Mouse (Mus musculus) adrenal gland, postnatal 36 days (tissue): ENCODE data around the gene Tesmin. TPM values are rescaled to one million over a fixed set of nuclear protein-coding genes. Genes with fewer than 3 reads are reported as not detected.

Source experiments
- DNase-seq, 2 experiments: peaks; one replicate each; pipeline ENCODE4 v3.0.0; 2021; ENCODE audit warnings: mixed read lengths in 1 of 2
- long read RNA-seq, 2 experiments: library from polyadenylated mRNA; stranded (forward); transcript quantifications; one replicate each; pipeline ENCODE4 v2.0.0; 2021; ENCODE audit warnings: borderline sequencing depth in 2 of 2
- total RNA-seq, 2 experiments: library from RNA; stranded (reverse); gene quantifications; 2 replicates each; pipeline ENCODE4 v1.2.3; 2021

Gene Tesmin
- under 1 TPM; 0.73 to 0.92 TPM for total RNA-seq
- long read RNA-seq, experiment 1: 0 reads
- long read RNA-seq, experiment 2: 0 reads

DNA sequence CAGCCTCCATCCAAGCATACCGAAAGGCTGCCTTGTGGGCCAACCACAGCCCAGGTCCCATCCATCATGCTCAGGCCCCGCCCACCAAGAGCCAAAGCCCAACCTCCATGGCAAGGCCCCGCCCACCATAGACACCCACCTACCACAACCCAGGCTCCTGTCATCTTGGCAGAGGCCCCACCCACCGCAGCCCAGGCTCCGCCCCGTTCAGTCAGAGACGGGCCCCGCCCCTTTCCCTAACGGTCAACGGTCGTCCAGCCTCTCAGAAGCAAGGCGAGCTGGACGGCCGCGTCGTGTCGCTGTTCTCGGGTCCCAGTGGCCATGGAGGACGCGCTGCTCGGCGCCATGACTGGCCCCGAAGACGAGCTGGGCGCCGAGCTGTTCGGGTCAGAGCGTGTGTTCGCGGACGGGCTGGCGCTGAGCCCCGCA, at the start of gene Tesmin:
TSS of gene Tesmin (plus strand) at position 229 of the 429 bp plus-strand sequence.
- peak; percentile 91 to 93 for DNase-seq

DNA sequence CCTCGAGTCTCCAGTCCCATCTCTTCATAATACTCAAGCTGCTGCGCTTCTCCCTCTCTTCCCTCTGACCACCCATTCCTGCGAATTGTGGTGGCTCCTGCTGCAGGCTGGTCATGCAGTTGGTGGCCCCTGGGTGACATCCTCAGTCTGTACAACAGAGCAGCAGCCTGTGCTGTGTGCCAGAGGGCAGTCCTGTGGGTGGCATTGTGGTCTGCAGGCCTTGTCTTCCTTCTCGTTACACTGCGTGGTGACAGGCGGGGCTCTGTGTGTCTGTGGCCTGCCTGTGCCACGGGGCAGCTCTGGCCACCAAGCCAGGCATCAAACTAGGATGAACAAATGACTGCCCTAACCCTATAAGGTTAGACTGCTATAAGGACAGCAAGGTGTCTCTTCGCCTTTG, 49.5 kb upstream of the Tesmin start:
- DNase-seq: no peak

DNA sequence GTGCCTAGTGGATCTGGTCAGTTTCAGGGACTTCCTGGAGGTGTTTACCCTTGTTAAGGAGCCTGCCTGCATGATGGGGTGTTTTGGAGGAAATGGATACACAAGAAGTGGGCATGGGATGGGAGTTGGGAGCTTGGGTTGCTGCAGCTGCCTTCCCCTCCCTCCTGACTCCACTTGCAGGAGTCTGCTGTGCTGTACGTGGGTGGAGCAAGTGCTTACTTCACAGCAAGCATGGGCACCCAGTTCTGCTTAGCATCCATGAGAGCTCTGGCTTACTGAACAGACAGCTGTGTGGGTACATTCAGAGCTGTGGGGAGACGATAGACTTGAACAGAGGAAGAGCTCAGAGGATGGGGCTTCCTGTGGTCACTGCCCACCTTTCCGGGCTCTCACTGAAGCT, 47.6 kb upstream of the Tesmin start:
- no peak for DNase-seq

DNA sequence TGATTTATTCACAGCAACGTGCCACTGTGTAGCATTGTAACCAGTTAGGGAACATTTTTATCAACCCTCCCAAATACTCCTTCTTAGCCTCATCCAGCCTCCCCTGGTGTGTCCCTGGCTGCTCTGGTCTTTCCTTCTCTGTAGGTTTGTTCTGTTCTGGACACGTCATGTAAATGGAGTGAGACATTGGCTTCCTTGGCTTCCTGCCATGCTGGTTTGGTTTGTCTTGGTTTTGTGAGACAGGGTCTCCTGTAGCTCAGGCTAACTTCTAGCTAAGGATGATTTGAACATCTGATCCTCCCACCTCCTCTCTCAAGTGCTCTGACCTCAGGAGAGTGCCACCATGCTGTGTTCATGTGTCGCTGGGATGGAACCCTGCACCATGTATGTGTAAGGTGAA, 44.7 kb upstream of the Tesmin start:
- DNase-seq: peak in 1 of 2 experiments; percentile 53

DNA sequence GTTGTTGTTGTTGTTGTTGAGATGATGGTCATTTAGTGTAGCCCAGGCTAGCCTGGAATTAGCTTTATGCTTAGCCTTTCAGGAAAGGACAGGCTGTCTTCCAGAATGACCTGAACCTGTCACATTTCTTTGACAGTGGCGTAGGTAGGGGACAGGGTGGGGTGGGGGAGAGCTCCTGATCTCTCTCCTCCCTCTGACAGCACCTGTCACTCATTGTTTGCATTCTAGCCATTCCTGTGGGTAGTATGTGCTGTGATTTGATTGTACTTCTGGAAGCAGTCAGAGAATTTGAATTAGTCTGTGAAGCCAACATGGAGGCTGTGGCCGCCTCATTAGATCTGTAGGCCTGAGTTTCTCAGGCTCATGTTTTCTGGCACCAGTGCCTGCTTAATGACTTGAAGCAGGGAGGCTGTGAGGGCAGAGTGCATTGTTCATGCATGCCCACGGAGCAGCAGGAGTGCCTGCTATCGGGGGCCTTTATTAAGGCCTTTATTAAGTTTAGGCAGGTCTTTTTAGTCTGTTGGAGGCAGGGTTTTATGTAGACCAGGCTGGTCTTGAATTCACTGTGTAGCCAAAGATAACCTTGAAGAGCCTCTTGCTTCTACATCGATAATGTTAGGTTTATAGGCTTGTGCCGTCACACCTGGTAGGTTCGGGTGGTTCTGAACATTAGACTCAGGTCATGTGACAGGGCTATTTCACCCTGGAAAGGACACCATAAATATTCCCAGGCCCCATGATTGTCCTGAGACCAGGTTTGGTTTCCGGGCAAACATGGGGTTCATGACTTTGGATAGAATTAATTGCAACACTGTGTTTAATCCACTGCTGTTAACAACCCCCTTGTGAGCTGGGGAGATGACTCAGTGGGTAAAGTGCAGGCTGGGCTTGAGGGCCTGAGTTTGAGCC, 43.8 kb upstream of the Tesmin start:
- no peak for DNase-seq

DNA sequence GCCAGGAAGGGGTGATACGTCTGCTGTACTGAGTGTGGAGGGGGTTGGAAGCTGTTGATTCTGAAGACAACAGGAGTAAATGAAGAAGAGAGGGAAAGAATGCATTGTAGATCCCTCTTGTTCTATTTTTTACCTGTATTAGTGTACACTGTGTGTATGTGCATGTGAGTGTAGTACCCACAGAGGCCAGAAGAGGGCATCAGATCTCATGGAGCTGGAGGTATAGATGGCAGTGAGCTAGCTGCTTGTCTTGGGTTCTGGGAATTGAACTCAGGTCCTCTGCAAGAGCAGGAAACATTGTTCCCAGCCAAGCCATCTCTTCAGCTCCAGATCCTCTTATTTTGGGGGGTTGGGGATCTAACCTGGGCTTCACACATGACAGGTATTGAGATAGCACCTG, 40.9 kb upstream of the Tesmin start:
- no peak for DNase-seq

DNA sequence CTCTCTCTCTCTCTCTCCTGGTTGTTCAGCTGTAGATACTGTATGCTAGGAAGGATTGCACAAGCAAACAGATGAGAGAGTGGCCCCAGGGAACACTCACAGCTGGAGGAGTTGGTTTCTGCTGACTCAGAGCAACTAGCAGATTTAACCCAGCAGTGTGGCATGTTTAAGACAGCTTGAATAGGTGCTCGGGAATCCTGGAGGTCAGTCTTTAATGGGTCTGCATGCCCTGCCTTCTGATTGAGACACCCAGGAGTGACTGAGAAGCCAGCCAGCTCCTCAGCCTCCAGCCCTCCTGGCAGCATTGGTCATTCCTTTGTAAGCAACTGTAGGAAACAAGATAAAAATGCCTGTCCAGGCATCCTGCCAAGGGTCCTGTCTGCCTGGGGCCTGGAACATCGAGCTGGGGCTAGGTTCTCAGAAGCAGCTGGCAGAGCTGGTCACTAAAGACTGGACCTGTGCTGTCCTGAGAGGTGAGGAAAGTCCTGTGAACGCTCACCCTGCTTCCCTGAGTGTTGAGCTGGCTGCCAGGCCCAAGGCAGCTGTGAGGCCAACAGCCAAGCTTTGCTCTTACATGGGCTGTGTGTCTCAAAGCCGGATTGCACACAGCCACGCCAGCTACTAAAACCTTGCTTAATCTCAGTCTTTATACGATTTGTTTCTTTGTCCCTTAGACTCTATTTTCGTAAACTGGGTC, 35.1 kb upstream of the Tesmin start:
- peak; percentile 75 to 86 for DNase-seq

DNA sequence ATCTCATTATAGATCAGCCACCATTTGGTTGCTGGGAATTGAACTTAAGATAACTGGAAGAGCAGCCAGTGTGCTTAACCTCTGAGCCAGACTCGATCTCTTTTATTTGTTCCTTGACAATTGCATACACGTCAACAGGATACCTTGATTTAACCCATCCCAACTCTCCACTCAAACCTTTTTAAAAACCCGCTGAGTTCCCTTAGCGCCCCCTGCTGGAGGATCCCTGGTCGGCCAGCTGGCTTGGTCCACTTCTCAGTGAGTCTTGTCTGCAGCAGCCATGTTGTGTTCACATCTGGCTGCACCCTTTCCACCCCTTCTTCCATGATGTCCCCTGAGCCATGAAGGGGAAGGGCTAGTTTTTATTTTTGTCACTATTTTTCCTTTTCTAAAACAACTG, 33.6 kb upstream of the Tesmin start:
- peak; percentile 41 to 68 for DNase-seq

DNA sequence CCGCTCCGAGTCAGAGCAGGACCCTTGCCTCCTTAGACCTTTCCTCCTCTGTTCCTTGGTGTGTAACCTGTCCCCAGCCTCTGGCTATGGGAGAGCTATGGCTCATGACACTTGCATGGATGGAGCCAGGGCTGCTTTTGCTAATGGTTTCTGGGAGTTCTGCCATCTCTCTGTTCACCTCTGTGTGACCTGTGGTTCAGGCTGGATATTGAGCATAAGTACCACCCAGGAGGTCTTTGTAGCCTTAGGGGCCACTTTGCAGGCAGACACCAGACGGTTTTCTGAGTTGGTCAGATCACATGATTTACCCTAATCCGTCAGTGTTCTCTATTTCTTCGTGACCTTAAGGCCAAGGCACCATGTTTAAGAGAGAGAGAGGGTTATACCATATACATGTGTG, 32.1 kb upstream of the Tesmin start:
- DNase-seq: no peak

DNA sequence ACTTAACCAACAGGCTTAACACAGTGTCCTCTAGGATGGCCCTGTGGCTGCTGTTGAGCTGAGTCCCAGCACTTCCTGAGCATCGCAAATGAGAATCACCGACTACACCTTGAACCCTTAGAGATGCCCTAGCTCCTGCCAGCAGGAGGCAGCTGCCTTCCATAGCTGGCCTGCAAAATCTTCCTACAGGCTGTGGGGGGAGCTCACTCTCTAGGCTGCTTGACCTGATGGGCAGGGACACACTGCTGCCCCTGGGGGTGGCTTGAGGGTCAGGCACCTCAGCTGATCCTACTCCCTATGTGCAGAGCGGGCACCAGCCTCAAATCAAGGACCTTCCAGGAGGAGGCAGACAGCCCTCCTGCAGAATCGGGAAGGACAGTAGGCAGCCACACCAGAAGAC, 31.0 kb upstream of the Tesmin start:
- no peak for DNase-seq

DNA sequence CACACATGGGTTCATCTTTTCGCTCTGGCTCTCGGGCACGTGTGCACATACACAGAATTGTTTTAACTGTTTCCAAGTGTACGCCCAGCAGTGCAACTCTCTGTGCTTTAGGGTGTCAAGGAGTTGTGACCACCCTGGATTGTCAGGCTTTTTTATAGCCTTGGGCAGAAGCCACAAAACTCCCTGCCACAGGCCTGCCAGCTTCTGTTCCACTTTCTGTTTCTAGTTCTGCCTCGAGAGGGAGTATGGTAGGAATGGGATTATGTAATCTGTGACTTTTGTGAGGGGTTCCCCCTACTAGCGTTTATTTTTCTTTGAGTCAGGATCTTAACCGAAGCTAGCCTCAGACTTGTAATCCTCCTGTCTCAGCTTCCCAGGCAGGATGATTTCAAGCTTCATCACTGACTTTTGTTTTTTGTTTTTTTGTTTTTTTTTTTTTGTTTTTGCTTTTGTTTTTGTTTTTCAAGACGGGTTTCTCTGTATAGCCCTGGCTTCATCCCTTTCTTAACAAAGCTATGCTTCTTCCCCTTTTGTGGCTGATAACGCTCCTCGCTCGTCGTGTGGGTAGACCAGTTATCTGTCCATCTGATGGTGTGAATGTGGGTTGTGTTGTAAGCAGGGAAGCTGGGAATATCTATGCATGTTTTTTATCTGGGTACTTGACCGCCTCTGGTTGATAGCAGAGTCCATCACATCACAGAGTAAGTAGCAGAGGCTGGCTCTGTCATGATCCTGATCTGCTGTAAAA, 28.6 kb upstream of the Tesmin start:
- DNase-seq: no peak

DNA sequence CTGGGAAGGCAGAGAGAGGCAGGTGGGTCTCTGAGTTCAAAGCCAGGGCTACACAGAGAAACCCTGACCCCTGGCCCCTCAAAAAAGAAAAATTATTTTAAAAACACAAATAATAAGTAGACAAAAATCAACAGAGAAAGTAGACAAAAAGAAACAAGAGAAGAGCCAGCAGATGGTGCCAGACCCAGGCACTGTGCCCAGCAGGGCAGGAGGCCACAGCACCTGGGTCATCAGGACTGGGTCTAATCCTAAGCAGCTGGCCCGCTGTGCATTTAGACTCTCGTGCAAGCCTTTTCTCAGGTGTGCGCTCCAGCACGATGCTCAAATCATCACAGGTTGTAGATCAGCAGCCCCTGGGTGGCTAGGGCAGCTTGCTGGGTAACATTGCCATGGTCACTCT, 25.1 kb upstream of the Tesmin start:
- DNase-seq: no peak

DNA sequence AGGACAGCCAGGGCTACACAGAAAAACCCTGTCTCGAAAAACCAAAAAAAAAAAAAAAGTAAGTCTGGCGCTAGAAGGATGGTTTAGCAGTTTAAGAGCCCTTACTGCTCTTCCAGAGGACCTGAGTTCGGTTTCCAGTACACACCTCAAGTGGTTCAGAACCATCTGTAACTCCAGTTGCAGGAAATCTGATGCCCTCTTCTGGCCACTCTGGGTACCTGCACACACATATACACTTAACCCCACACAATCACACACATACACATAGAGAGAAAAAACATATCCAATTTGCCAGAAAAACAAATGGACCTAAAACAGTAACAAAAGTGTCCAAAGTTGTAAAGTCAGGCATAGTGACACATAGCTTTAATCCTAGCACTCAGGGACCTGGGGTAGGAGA, 23.6 kb upstream of the Tesmin start:
- DNase-seq: no peak

DNA sequence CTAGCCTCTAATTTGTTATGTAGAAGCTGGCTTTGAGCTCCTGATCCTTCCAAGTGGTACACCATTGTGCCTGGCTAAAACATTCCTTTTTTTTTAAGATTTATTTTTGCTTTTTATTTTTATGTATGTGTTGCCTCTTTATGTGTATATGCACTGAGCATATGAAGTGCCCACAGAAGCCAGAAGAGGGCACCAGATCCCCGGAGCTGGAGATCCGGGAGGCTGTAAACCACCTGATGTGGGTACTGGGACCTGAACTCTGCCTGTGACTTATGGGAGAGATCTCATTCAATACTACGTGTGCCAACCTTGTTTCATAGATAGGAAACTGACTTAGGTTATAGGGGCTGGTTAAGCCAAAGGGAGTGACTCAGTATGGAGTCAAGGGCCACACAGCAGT, 20.4 kb upstream of the Tesmin start:
- DNase-seq: no peak

DNA sequence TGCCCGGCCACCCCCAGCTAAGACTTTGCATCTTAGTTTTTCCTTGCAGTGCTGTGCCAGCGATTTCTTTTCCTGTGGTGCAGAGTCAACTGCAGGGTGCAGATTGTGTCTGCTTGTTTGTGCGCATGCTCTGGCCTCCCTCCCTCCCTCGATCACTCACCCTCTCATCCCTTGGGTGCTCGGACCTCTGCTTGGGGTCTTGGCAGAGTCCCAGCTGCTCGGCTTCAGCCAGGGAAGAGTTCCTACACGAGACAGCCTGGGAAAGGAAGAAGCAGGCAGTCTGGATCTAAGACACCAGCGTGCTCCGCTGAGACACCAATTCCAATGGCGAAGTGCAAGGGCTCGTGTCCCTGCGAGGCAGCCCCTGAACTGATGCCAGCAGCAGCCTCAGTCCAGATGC, 15.3 kb upstream of the Tesmin start:
- peak in 1 of 2 experiments; percentile 21 for DNase-seq

DNA sequence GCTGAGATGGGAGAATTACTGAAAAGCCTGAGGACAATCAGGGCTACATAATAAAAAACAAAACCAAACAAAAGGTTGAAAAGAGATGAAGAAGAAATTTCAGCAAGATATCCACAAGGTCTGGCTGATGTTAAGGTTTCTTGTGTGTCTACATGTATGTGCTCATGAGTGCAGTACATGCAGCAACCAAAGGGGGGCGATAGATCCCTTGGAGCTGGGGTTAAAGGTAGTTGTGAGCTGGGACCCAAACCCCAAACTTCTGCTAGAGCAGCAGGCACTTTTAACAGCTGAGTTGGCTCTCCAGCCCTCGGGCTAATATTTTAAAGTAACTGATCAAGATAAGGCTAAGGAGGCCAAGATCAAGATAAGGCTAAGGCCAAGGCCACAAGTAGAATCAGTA, 14.6 kb upstream of the Tesmin start:
- DNase-seq: peak in 1 of 2 experiments; percentile 18

DNA sequence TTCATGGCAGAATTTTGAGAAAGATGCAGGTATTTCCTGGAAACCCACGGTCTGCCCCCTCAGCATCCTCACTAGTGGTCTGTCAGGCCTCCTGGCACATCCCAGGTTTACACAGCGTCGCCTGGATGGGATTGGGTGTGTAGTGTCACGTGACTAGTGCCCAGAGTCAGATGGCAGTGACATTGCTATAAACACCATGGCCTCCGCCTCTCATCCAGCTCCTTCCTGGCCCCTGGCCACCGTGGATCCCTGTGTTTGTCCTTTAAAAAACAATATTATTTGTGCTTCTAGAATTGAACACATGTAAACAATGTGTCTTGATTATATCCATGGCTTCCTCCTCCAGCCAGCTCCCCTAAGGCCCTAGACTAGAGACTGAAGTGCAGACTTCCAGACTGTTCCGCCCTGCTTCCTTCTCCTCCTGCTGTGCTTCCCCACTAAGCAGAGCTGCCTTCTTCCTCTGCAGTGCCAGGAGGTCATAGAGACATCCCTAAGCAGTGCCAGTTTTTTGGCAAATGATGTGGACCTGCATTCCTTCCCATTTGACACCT, 12.6 kb upstream of the Tesmin start:
- DNase-seq: no peak

DNA sequence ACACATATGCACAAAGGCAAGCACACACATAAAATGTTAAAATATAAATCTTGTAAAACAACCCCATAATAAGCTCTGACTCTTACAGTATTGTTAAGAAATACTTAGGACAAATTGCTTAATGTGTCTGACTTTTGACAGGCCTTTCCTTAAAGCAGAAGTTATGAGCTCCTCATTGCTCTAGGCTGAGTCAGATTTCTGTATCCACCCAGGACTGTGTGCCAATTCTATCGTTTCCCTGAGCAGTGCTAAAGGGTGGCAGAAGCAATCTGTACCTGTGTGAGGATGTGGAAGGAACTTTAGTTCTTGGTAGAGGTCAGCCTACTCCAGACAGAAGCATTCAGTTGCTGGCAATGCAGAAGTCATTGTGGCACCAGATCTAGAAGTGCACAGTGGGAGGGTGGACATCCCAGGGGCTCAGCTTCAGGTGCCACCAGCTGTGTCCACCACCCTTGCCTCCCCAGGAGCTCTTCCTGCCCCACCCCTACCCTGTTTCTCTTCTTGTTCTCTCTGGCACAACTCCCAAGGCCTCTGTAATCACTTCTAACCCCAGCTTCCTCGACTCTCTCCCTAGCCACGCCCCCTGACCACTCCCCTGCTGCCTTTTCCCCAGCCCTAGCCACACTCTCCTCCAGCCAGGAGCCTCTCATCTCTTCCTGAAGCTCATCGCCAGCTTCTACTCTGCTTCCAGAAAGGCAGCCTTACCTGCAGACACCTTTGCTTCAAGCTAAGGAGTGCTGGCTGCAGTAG, 11.5 kb upstream of the Tesmin start:
- peak; percentile 58 to 79 for DNase-seq

DNA sequence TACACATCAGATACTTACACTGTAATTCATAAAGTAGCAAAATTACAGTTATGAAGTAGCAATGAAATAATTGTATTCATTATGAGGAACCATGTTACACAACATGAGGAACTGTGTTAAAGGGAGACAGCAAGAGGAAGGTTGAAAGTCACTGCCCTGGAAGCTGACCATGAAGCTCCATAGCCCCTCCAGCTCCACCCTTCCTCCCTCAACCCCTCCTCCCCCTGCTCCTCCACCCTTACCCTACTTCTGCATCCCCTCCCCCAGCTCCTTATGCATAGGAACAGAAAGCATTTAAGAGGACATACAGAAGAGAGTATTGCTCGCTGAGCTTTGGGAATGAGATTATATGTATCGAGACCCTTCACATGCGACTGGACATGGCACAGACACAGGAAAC, 10.0 kb upstream of the Tesmin start:
- DNase-seq: no peak

DNA sequence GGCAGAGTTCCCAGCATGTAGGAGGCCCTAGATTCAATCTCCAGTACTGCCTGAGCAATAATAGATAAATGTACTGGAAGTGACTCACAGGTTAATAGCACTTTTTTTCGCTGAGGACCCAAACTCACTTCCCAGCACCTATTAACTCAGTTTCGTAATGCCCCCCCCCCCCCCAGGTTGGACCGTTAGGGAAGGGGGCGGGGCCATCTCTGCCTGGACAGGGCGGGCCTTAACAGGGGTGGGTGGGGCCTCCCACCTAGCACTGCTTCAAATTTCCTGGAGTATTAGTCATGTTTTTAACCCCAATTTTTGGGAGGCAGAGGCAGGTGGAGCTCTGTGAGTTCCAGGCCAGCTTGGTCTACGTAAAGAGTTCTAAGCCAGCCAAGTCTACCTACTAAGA, 596 bp upstream of the Tesmin start:
- DNase-seq: peak in 1 of 2 experiments; percentile 32

DNA sequence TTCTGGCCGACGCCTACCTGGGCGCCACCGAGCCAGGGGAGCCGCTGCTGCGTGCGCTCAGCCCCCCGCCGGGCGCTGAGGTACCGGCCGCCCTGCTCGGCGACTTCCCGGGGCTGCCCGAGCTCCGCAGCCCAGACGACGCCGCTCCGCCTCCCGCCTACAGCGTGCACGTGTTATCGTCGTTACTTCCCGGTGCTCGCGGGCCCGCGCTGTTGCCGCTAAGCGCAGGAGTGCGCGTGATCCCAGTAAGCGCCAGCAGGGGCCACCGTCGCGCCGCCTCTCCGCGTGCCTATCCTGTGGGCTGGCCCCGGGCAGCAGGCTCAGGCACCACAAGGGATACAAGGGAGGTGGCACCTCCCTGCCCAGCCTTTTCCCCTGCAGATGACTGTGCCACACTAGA, 432 bp downstream of the Tesmin start:
- peak; percentile 93 to 94 for DNase-seq

DNA sequence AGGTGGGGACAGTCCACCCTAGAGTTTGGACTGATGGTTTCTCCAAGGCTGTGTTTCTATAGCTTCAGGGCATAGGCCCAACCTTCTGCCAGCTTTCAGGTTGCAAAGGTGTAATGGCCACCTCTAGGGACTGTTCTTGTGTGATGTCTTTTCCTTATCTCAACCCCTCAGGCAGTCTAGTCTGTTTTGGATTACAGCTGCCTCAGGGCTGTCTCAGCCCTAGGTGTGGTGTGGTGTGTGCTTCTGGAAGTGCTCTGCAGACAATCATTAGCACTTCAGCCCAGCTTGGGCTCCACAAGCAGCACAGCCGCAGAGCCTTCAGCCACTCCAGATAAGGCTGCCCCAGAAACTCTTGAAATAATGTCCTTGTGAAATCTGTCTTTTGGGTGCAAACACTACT, 3.7 kb downstream of the Tesmin start:
- DNase-seq: no peak
